Mouse (Mus musculus) neural tube, embryonic 14.5 days (tissue): ENCODE measurements around the gene Olfr1246. TPM values are rescaled to one million over a fixed set of nuclear protein-coding genes. Genes with fewer than 3 reads are reported as not detected.

Experiments
- polyA plus RNA-seq: library from polyadenylated mRNA; unstranded; fragments of >200 nt; fragmentation: Nextera tagmentation; extraction: Ambion mirVana; gene quantifications from 2 replicates; pipeline ENCODE4 v1.2.1, GENCODE M21; 2014

Gene Olfr1246
- polyA plus RNA-seq, 1 experiment from 2014 or later, result not detected

Other genes starting within 250 kb of the Olfr1246 start
- not detected in 2 replicates for gene Olfr1234, start 228.3 kb downstream of the Olfr1246 start, polyA plus RNA-seq
- gene Olfr1238, start 183.5 kb downstream of the Olfr1246 start, polyA plus RNA-seq, result not detected in 2 replicates
- gene Olfr1239, start 172.8 kb downstream of the Olfr1246 start, polyA plus RNA-seq, result not detected in 2 replicates
- not detected in 2 replicates for gene Olfr1240, start 150.2 kb downstream of the Olfr1246 start, polyA plus RNA-seq
- gene Olfr1241, start 106.0 kb downstream of the Olfr1246 start, polyA plus RNA-seq, result not detected in 2 replicates
- gene Olfr1242, start 94.8 kb downstream of the Olfr1246 start, polyA plus RNA-seq, result not detected in 2 replicates
- gene Olfr1243, start 61.7 kb downstream of the Olfr1246 start, polyA plus RNA-seq, result not detected in 2 replicates
- gene Olfr1245, start 14.7 kb downstream of the Olfr1246 start, polyA plus RNA-seq, result not detected in 2 replicates
- not detected in 2 replicates for gene Olfr1247, start 21.0 kb upstream of the Olfr1246 start, polyA plus RNA-seq
- not detected in 2 replicates for gene Olfr1248, start 25.1 kb upstream of the Olfr1246 start, polyA plus RNA-seq
- not detected in 2 replicates for gene Olfr1249, start 41.8 kb upstream of the Olfr1246 start, polyA plus RNA-seq
- not detected in 2 replicates for gene Olfr1250, start 68.3 kb upstream of the Olfr1246 start, polyA plus RNA-seq
- gene Olfr1251, start 78.8 kb upstream of the Olfr1246 start, polyA plus RNA-seq, result not detected in 2 replicates
- not detected in 2 replicates for gene Olfr1252, start 131.9 kb upstream of the Olfr1246 start, polyA plus RNA-seq
- gene Olfr1253, start 163.9 kb upstream of the Olfr1246 start, polyA plus RNA-seq, result not detected in 2 replicates
- not detected in 2 replicates for gene Olfr1254, start 200.5 kb upstream of the Olfr1246 start, polyA plus RNA-seq
- not detected in 2 replicates for gene Olfr1255, start 218.9 kb upstream of the Olfr1246 start, polyA plus RNA-seq
- not detected in 2 replicates for gene Olfr1256, start 248.4 kb upstream of the Olfr1246 start, polyA plus RNA-seq